Mouse (Mus musculus) ES-Bruce4 (cell line): ENCODE results near the gene Atp6v0e2.

ENCODE experiments used
- EP300 ChIP-seq: IDR thresholded peaks from 2 replicates; pipeline ENCODE4 v1.6.1; 2011; ENCODE audit warnings: low read depth, low read length; ENCODE audit not compliant: insufficient read depth
- POLR2A ChIP-seq: IDR thresholded peaks from one replicate; pipeline ENCODE4 v1.8.1; 2011; ENCODE audit warnings: low read length; ENCODE audit not compliant: insufficient read depth

DNA sequence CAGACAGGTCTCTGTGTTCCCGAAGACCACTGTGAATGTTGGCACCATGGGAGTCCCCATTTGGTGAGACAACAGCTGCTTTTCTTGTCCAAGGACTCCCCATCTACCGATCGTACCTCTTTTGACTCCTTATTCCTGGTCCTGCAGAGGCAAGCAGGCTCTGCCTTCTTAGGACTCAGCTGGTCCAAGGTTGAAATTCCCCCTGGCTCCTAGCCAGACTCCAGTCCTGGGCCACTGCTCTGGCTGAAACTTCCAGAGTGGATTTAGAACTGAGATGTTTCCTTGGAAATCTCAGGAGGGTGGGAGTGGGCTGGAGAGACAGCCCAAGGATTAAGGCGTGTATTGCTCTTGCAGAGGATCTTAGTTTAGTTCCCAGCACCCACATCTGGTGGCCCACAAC, 39.9 kb upstream of the Atp6v0e2 start:
- TF ChIP-seq EP300 (no peak), POLR2A (no peak)
